Mouse (Mus musculus) stomach, postnatal 0 days (tissue): ENCODE data around the gene Btg3. TPM values are rescaled to one million over a fixed set of nuclear protein-coding genes. Genes with fewer than 3 reads are reported as not detected.

Experiments used
- ATAC-seq: fragments of 200-750 bp; cut with Nextera tagmentation; 2 replicates; pipeline ENCODE4 v1.8.0; 2017; ENCODE audit not compliant: low FRiP score, low TSS enrichment
- DNase-seq: peaks from one replicate; pipeline ENCODE4 v3.0.0-alpha.2; 2016; ENCODE audit warnings: low spot score
- H3K27ac ChIP-seq: fragments of 300-500 bp; sonication (generic); replicated peaks from 2 replicates; pipeline ENCODE4 v1.5.1; 2014; ENCODE audit warnings: mild to moderate bottlenecking, control low read depth
- H3K27me3 ChIP-seq: fragments of 300-500 bp; sonication (generic); 2 replicates; pipeline ENCODE4 v1.6.1; 2014; ENCODE audit warnings: low read length; ENCODE audit not compliant: control insufficient read depth, insufficient read depth
- H3K36me3 ChIP-seq: fragments of 300-500 bp; sonication (generic); 2 replicates; pipeline ENCODE4 v1.6.1; 2014; ENCODE audit warnings: low read length, mixed read lengths; ENCODE audit not compliant: control insufficient read depth, insufficient read depth
- H3K4me1 ChIP-seq: fragments of 300-500 bp; sonication (generic); replicated peaks from 2 replicates; pipeline ENCODE4 v1.6.1; 2014; ENCODE audit warnings: antibody characterized with exemption; ENCODE audit not compliant: control insufficient read depth, insufficient read depth
- H3K4me2 ChIP-seq: fragments of 300-500 bp; sonication (generic); replicated peaks from 2 replicates; pipeline ENCODE4 v1.6.1; 2014; ENCODE audit warnings: low read depth, mild to moderate bottlenecking, control low read depth, moderate library complexity
- H3K4me3 ChIP-seq: fragments of 300-500 bp; sonication (generic); 2 replicates; pipeline ENCODE4 v1.5.1; 2014; ENCODE audit warnings: low read depth, low read length, control low read depth
- H3K9ac ChIP-seq: fragments of 300-500 bp; sonication (generic); 2 replicates; pipeline ENCODE4 v1.6.1; 2014; ENCODE audit warnings: mild to moderate bottlenecking, low read length, control low read depth, mixed read lengths
- H3K9me3 ChIP-seq: fragments of 300-500 bp; sonication (generic); 2 replicates; pipeline ENCODE4 v1.6.1; 2016; ENCODE audit warnings: low read length; ENCODE audit not compliant: control insufficient read depth
- CTCF ChIP-seq: IDR thresholded peaks from 2 replicates; pipeline ENCODE4 v1.5.1; 2016; ENCODE audit warnings: antibody characterized with exemption, low read depth, mild to moderate bottlenecking, moderate library complexity
- EP300 ChIP-seq: optimal IDR thresholded peaks from 2 replicates; pipeline ENCODE3; 2016; ENCODE audit warnings: antibody characterized with exemption
- WGBS: fragments of 180-500 bp; shearing (Covaris S2); extraction: QIAGEN DNeasy Blood & Tissue Kit; methylation state at CpG from one replicate; pipeline ENCODE4 v1.1.7; 2014; 5-methylcytosine and 5-hydroxymethylcytosine counted together
- polyA plus RNA-seq: library from polyadenylated mRNA; unstranded; fragments of >200 nt; fragmentation: Nextera tagmentation; extraction: Ambion mirVana; gene quantifications from 2 replicates; pipeline ENCODE4 v1.2.1, GENCODE M21; 2015

The Btg3 gene
- polyA plus RNA-seq, 1 experiment from 2014 or later, result 53.5 TPM

DNA sequence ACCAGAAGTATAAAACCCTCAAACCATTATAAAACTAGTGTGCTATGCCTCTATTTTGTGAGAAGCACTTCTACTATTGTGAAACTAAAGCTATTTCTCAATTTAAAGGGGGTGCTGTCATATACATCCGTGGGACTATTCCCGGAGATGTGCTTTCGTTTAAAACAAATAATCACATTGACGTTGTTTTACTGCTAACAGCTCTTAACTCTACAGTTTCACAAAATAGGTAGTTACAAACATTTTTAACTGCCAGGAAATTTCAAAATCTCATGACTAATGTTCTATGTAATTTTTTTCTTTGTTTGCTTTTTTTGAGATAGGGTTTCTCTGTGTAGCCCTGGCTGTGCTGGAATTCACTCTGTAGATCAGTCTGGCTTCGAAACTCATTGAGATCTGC lies 1.5 kb upstream of the Btg3 start:
- Histone ChIP-seq H3K27me3 (no peaks in the 10 kb centered on the region), H3K4me2 (no peak overlapping the region), H3K4me3 (no peak overlapping the region), H3K27ac (no peak overlapping the region), H3K4me1 (peaks cover 4% of the 10 kb centered on the region; the same call in 1 of the 2 replicates), H3K9me3 (no peaks in the 10 kb centered on the region), H3K36me3 (no peaks in the 10 kb centered on the region), H3K9ac (no peak overlapping the region)
- ATAC-seq (no peak), DNase-seq (no peak)
- WGBS, result 62% methylated on average over 5 of the region's 5 CpGs
- TF ChIP-seq EP300, result no peak
- TF ChIP-seq CTCF, result no peak

DNA sequence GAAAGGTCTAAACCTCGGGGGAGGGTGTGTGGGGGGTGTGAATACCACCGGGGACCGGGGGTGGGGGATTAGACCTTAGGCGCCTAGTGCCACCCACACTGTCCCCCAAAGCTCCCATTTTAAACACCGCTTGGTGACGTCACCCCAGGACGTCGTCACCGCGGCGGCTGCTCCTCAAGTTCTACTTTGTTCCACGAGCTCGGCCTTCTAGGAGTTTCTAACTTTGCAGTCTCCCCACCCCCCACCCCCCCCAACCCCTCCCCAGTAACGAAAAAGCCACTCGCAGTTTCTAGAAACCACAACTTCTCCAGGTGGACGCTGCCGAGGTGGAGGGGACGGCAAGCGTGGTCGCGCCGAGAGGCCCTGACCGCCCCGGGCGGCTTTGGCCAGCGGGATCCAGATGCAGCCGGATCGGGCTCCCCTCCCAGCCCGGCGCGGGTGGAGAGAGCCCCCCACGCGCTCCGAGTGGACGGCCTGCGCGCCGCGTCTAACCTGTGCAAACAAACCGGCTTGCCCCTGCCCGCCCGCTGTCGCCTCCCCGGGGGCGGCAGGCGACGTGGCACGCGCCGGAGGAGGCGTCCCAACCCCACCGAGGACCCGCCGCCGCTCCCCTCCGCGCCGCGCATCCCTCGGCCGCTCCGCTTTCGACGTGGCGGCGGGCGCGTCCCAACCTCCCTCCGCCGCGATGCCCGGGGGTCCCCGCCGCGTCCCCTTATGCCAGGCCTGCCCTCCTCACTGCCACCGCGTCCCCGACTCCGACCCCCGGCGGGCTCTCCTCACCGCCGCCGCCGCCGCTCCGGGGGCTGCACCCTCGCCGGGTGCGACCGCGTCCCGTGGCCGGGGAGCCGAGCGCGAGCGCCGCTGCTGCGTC lies 936 bp downstream of the Btg3 start:
- ATAC-seq (peak; percentile 71), DNase-seq (peak; percentile 77)
- no peak for TF ChIP-seq CTCF
- TF ChIP-seq EP300, result no peak
- Histone ChIP-seq H3K9me3 (no peaks in the 10 kb centered on the region), H3K27ac (peak overlapping the region; percentile 92), H3K27me3 (no peaks in the 10 kb centered on the region), H3K9ac (peak overlapping the region; percentile 96), H3K4me3 (peak overlapping the region; percentile 89), H3K36me3 (no peaks in the 10 kb centered on the region), H3K4me2 (peak overlapping the region; percentile 69), H3K4me1 (peaks cover 4% of the 10 kb centered on the region; the same call in 1 of the 2 replicates)
- under 1% methylated on average over 60 of the region's 100 CpGs for WGBS

- Histone ChIP-seq H3K27me3 (no peaks in the 10 kb centered on the region), H3K27ac (peak overlapping the region; percentile 3; the same call in 1 of the 2 replicates), H3K4me1 (peaks cover 4% of the 10 kb centered on the region; the same call in 1 of the 2 replicates), H3K9ac (no peak overlapping the region; the same call in 1 of the 2 replicates), H3K9me3 (no peaks in the 10 kb centered on the region), H3K4me2 (peak overlapping the region; percentile 69), H3K4me3 (peak overlapping the region; percentile 89), H3K36me3 (no peaks in the 10 kb centered on the region)
- WGBS, result 35% methylated on average over 10 of the region's 10 CpGs
- no peak for DNase-seq
- TF ChIP-seq EP300 (no peak), CTCF (no peak)
- ATAC-seq, result no peak
These were observed 1.8 kb downstream of the Btg3 start for GRCm38 (mm10) chr16:78375222-78375621.

- 74% methylated on average over 8 of the region's 8 CpGs for WGBS
- no peak for TF ChIP-seq EP300
- no peak for TF ChIP-seq CTCF
- H3K36me3 ChIP-seq, result 0 out of 2 replicates have a peak, but pooled peaks cover 2% of the 10 kb centered on the region
These were observed 3.2 kb downstream of the Btg3 start for GRCm38 (mm10) chr16:78373743-78374142.

GRCm38 (mm10) chr16:78372786-78373185 lies 4.2 kb downstream of the Btg3 start:
- no peak overlapping the region for H3K4me2 ChIP-seq
- TF ChIP-seq EP300 (no peak), CTCF (no peak)
- H3K27me3 ChIP-seq, result no peaks in the 10 kb centered on the region
- H3K4me3 ChIP-seq, result no peak overlapping the region
- H3K9ac ChIP-seq, result no peak overlapping the region
- 0 out of 2 replicates have a peak, but pooled peaks cover 2% of the 10 kb centered on the region for H3K36me3 ChIP-seq
- DNase-seq (no peak), ATAC-seq (no peak)
- H3K27ac ChIP-seq, result no peak overlapping the region
- WGBS, result 88% methylated on average over 5 of the region's 5 CpGs
- peaks cover 4% of the 10 kb centered on the region; the same call in 1 of the 2 replicates for H3K4me1 ChIP-seq
- H3K9me3 ChIP-seq, result no peaks in the 10 kb centered on the region

More at GRCm38 (mm10) chr16:78373743-78374142, 3.2 kb downstream of the Btg3 start:
- no peak overlapping the region for H3K4me2 ChIP-seq
- H3K4me1 ChIP-seq, result peaks cover 4% of the 10 kb centered on the region; the same call in 1 of the 2 replicates
- no peak overlapping the region for H3K27ac ChIP-seq
- no peak overlapping the region for H3K4me3 ChIP-seq
- no peaks in the 10 kb centered on the region for H3K9me3 ChIP-seq
- ATAC-seq, result no peak
- DNase-seq, result no peak
- no peaks in the 10 kb centered on the region for H3K27me3 ChIP-seq
- no peak overlapping the region for H3K9ac ChIP-seq
